Mouse (Mus musculus) heart, postnatal 14 days (tissue): ENCODE measurements around the gene Ccr8. TPM values are rescaled to one million over a fixed set of nuclear protein-coding genes. Genes with fewer than 3 reads are reported as not detected.

Experiments used
- DNase-seq, 2 experiments: peaks; one replicate each; pipeline ENCODE4 v3.0.0; 2021 to 2022
- intact Hi-C: fragments of 180-260 bp; cut with DNase I; formaldehyde crosslinking; loops from one replicate; pipeline ENCODE4 v1.15.1; 2025
- total RNA-seq, 2 experiments: library from RNA; stranded (reverse); gene quantifications; 2 replicates each; pipeline ENCODE4 v1.2.3; 2021

Ccr8 gene
- total RNA-seq, 2 experiments from 2014 or later: 0.44 TPM; not detected in 1

GRCm38 (mm10) chr9:120127538-120128251, 35.8 kb downstream of the Ccr8 start, which contains the start of gene Rpsa:
Gene Rpsa, plus strand, starts transcription at chr9:120127689.
- intact Hi-C loops: loop anchor here (5.0 kb wide), 1 partner anchor 365 kb away; the partner anchor contains the start of gene Eif1b
- peak; percentile 96 to 97 for DNase-seq

GRCm38 (mm10) chr9:120129276-120129675, 37.4 kb downstream of the Ccr8 start:
- no peak for DNase-seq
- intact Hi-C loops: loop anchor here (5.0 kb wide), 1 partner anchor 363 kb away; the partner anchor contains the start of gene Eif1b

- no peak for DNase-seq
- intact Hi-C loops: no loop called here
These were observed 39.9 kb downstream of the Ccr8 start for GRCm38 (mm10) chr9:120131784-120132288.

- intact Hi-C loops: no loop called here
- no peak for DNase-seq
These were observed 41.3 kb downstream of the Ccr8 start for GRCm38 (mm10) chr9:120132980-120133754.

- intact Hi-C loops: no loop called here
These were observed 42.0 kb downstream of the Ccr8 start for GRCm38 (mm10) chr9:120133755-120134475.

GRCm38 (mm10) chr9:120134529-120135160, 42.7 kb downstream of the Ccr8 start:
- no peak for DNase-seq
- intact Hi-C loops: no loop called here

More at GRCm38 (mm10) chr9:120133755-120134475, 42.0 kb downstream of the Ccr8 start:
- no peak for DNase-seq

GRCm38 (mm10) chr9:120135454-120135853, 43.5 kb downstream of the Ccr8 start:
- no peak for DNase-seq
- intact Hi-C loops: no loop called here

GRCm38 (mm10) chr9:120140652-120141051, 48.7 kb downstream of the Ccr8 start:
- DNase-seq: peak; percentile 82 to 89
- intact Hi-C loops: loop anchor here (1.0 to 5.0 kb wide), 3 partner anchors 31 to 288 kb away; no protein-coding TSS in a partner anchor

- intact Hi-C loops: loop anchor here (5.0 kb wide), 1 partner anchor 233 kb away; no protein-coding TSS in a partner anchor
These were observed 52.6 kb downstream of the Ccr8 start for GRCm38 (mm10) chr9:120144474-120144873.

More at GRCm38 (mm10) chr9:120144474-120144873, 52.6 kb downstream of the Ccr8 start:
- DNase-seq: no peak

Other genes with a start within 250 kb of the Ccr8 start
- gene Wdr48, start 197.2 kb upstream of the Ccr8 start, total RNA-seq: 10 to 100 TPM; 28.9 to 29.6 TPM
- 10 to 100 TPM; 21.4 to 22.8 TPM for gene Gorasp1, start 154.5 kb upstream of the Ccr8 start, total RNA-seq
- gene Ttc21a, start 154.5 kb upstream of the Ccr8 start, total RNA-seq: under 1 TPM in 1 of 2 experiments, not detected in 1; 0.26 TPM
- 10 to 100 TPM; 15.8 to 21.4 TPM for gene Csrnp1, start 107.5 kb upstream of the Ccr8 start, total RNA-seq
- 100 to 1,000 TPM; 105 to 114 TPM for gene Xirp1, start 68.5 kb upstream of the Ccr8 start, total RNA-seq
- gene Cx3cr1, start 22.2 kb upstream of the Ccr8 start, total RNA-seq: 1 to 10 TPM; 3.4 TPM
- 10 to 100 TPM; 12.3 to 14.0 TPM for gene Slc25a38, start 18.3 kb downstream of the Ccr8 start, total RNA-seq
- 100 to 1,000 TPM; 475 to 558 TPM for gene Rpsa, start 35.6 kb downstream of the Ccr8 start, total RNA-seq
- not detected for gene Mobp, start 57.6 kb downstream of the Ccr8 start, total RNA-seq
- gene Myrip, start 209.4 kb downstream of the Ccr8 start, total RNA-seq: 1 to 10 TPM; 4.3 to 4.7 TPM